Mouse (Mus musculus): ENCODE measurements around the gene Rnf41. TPM values are rescaled to one million over a fixed set of nuclear protein-coding genes. Genes with fewer than 3 reads are reported as not detected.

Gene Rnf41
- polyA plus RNA-seq, 1 experiment from 2014 or later = 44.2 TPM

DNA sequence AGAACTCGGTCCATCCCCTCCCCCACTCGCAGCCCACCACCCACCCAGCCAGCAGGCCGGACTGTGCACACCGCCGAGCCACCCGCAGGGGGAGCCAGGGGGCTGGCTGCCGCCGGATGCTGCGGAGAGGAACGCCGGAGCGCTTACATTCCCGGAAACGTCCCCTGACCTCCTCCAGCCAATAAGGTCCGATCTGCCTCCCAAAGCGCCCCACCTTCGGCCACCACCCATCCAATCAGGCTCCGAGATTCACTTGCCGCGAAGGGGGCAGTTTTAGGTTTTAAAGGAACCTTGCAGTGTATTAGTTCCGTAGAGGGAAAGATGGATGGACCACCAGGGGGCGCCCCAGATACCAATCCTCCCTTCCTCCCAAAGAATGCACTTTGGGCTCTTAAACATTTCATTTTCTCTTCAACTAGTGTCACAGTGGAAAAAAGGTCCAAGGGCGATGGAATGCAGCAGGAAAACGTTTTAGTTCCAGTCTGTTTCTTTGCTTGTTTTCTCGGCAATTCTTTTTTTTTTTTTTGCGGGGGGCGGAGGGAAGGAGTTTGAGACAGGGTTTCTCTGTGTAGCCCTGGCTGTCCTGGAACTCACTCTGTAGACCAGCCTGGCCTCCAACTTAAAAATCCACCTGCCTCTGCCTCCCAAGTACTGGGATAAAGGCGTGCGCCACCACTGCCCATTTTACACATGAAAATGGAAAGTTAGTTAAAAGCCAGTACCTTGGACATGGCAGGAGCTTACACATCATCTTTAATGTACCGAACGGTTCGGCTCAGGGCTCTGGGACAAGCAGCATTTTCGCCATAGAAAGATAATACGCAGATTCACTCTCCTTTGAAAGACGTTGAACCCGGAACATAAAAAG is 1.5 kb upstream of the Rnf41 start:
- H3K9me3 ChIP-seq (ENCODE audit: control insufficient read depth, low read length) = no peaks in the 10 kb centered on the region
- DNase-seq (ENCODE audit: low spot score) (peak; percentile 96), ATAC-seq (ENCODE audit: low FRiP score) (peak; percentile 91)
- peaks cover 8% of the 10 kb centered on the region; the same call in 1 of the 2 replicates for H3K36me3 ChIP-seq (ENCODE audit: control insufficient read depth, insufficient read depth, low read length)
- H3K4me2 ChIP-seq (replicated peaks; ENCODE audit: low read depth, low read length) = peak overlapping the region; percentile 85
- peak overlapping the region; percentile 68 for H3K4me3 ChIP-seq (ENCODE audit: low read depth, low read length)
- WGBS = 6% methylated on average over 36 of the region's 36 CpGs
- peak overlapping the region; percentile 73 for H3K27ac ChIP-seq (ENCODE audit: low read depth, low read length)
- no peaks in the 10 kb centered on the region for H3K27me3 ChIP-seq (ENCODE audit: control insufficient read depth, insufficient read depth, low read length)
- peaks cover 14% of the 10 kb centered on the region for H3K4me1 ChIP-seq (replicated peaks; ENCODE audit: control insufficient read depth, insufficient read depth, low read length)
- peak overlapping the region; percentile 88 for H3K9ac ChIP-seq (ENCODE audit: low read depth, low read length)

DNA sequence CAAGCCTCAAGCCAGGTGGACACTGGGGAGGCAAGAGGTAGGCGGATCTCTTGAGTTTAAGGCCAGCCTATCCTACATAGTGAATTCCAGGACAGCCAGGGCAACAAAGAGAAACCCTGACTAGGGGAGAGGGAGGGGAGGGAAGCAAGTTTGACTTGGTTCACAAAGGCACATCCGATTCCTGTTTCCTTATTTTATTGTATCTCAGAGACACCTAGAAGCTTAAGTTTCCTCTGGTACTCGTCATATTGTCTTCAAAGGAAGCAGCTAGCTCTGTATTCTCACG is 954 bp upstream of the Rnf41 start:
- Histone ChIP-seq H3K9me3 (ENCODE audit: control insufficient read depth, low read length) (no peaks in the 10 kb centered on the region), H3K27me3 (ENCODE audit: control insufficient read depth, insufficient read depth, low read length) (no peaks in the 10 kb centered on the region), H3K9ac (ENCODE audit: low read depth, low read length) (0 out of 2 replicates have a peak overlapping the region, but pooled peaks have one; percentile 3), H3K4me1 (replicated peaks; ENCODE audit: control insufficient read depth, insufficient read depth, low read length) (peaks cover 14% of the 10 kb centered on the region), H3K4me2 (replicated peaks; ENCODE audit: low read depth, low read length) (peak overlapping the region; percentile 33), H3K4me3 (ENCODE audit: low read depth, low read length) (peak overlapping the region; percentile 68), H3K27ac (ENCODE audit: low read depth, low read length) (no peak overlapping the region), H3K36me3 (ENCODE audit: control insufficient read depth, insufficient read depth, low read length) (peaks cover 8% of the 10 kb centered on the region; the same call in 1 of the 2 replicates)
- DNase-seq (ENCODE audit: low spot score) (no peak), ATAC-seq (ENCODE audit: low FRiP score) (no peak)
- 24% methylated on average over 4 of the region's 4 CpGs for WGBS

DNA sequence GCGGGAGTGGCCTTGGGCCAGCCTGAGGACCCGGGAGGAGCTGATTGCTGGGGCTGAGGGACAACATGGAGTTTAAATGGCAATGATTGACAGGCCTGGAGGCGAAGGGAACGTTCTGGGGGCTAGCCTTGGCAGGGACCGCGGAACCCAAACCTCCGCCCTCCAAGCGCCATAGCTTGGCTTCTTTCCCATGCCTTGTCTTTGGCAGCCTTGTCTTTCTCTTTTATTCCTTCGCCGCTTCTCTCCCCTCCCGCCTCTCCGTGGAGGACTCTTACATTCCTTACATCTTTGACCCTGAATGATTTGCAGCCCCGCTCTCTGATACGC is 561 bp downstream of the Rnf41 start:
- Histone ChIP-seq H3K27me3 (ENCODE audit: control insufficient read depth, insufficient read depth, low read length) (no peaks in the 10 kb centered on the region), H3K36me3 (ENCODE audit: control insufficient read depth, insufficient read depth, low read length) (peaks cover 8% of the 10 kb centered on the region; the same call in 1 of the 2 replicates), H3K9me3 (ENCODE audit: control insufficient read depth, low read length) (no peaks in the 10 kb centered on the region), H3K27ac (ENCODE audit: low read depth, low read length) (peak overlapping the region; percentile 76), H3K4me3 (ENCODE audit: low read depth, low read length) (peak overlapping the region; percentile 60), H3K4me2 (replicated peaks; ENCODE audit: low read depth, low read length) (peak overlapping the region; percentile 89), H3K9ac (ENCODE audit: low read depth, low read length) (peak overlapping the region; percentile 68), H3K4me1 (replicated peaks; ENCODE audit: control insufficient read depth, insufficient read depth, low read length) (peaks cover 14% of the 10 kb centered on the region)
- WGBS = under 1% methylated on average over 14 of the region's 14 CpGs
- DNase-seq (ENCODE audit: low spot score) (no peak), ATAC-seq (ENCODE audit: low FRiP score) (no peak)

DNA sequence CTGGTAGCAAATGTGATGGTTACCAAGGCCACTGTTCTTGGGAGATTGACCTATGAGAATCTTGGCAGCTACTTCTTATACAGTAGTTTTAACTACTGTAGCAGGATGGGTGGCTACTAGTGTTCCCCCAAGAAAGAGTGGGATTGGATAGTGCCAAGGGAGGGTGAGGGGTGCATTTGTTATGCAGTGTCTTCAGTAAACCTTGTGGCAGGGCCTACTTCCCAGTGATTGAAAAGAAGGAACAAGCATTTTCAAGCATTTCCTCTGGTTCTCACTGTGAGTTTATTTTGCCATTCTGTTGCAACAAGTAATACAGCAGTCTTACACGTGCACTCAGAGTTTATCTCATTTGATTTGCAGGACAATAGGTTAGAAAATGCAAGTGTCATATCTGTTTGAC is 1.1 kb downstream of the Rnf41 start:
- Histone ChIP-seq H3K4me1 (replicated peaks; ENCODE audit: control insufficient read depth, insufficient read depth, low read length) (peaks cover 14% of the 10 kb centered on the region), H3K27me3 (ENCODE audit: control insufficient read depth, insufficient read depth, low read length) (no peaks in the 10 kb centered on the region), H3K27ac (ENCODE audit: low read depth, low read length) (peak overlapping the region; percentile 76; the same call in 1 of the 2 replicates), H3K4me3 (ENCODE audit: low read depth, low read length) (peak overlapping the region; percentile 60), H3K9me3 (ENCODE audit: control insufficient read depth, low read length) (no peaks in the 10 kb centered on the region), H3K36me3 (ENCODE audit: control insufficient read depth, insufficient read depth, low read length) (peaks cover 8% of the 10 kb centered on the region; the same call in 1 of the 2 replicates), H3K9ac (ENCODE audit: low read depth, low read length) (peak overlapping the region; percentile 68; the same call in 1 of the 2 replicates), H3K4me2 (replicated peaks; ENCODE audit: low read depth, low read length) (peak overlapping the region; percentile 89)
- 80% methylated on average over 1 of the region's 1 CpGs for WGBS
- ATAC-seq (ENCODE audit: low FRiP score) (no peak), DNase-seq (ENCODE audit: low spot score) (no peak)

DNA sequence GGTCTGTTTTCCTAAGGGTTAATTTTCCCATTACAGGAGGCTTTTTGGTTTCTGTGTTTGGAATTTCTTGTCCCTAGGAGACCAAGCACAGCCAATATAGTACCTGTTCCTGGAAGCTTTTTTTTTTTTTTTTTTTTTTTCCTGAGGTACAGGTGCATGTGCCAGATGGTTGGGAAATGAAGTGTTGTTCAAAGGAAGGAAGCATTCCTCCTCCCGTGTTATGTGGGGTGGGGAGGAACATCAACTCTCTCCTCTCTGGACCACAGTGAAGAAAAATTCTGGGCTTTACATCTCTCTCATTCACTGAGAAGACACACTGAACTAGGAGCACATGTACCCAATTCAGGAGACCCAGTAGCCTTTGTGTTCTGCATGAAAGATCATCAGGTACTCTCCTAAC is 1.6 kb downstream of the Rnf41 start:
- Histone ChIP-seq H3K4me3 (ENCODE audit: low read depth, low read length) (no peak overlapping the region), H3K36me3 (ENCODE audit: control insufficient read depth, insufficient read depth, low read length) (peaks cover 4% of the 10 kb centered on the region; the same call in 1 of the 2 replicates)

DNA sequence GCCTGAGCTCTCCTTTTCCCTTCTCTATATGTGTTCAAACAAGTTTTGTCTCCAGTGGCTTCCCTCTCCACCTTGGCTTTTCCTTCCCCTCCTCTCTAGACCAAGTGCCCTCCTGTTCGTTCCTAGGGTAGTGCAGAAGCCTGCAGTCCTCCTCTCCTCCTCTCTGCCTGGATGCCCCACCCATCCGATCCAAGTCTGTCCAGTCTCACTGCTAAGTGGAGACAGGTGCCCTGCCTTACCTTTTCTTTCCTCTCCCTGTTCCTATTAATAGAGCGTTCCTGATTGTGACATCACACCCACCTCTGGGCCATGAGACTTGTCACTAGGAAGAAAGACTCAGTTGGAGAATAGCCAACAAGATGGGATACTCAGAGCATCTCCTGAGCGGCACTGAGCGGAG is 3.4 kb downstream of the Rnf41 start:
- peaks cover 7% of the 10 kb centered on the region for H3K4me1 ChIP-seq (replicated peaks; ENCODE audit: control insufficient read depth, insufficient read depth, low read length)
- H3K27me3 ChIP-seq (ENCODE audit: control insufficient read depth, insufficient read depth, low read length) = no peaks in the 10 kb centered on the region
- no peak overlapping the region for H3K27ac ChIP-seq (ENCODE audit: low read depth, low read length)
- H3K4me3 ChIP-seq (ENCODE audit: low read depth, low read length) = no peak overlapping the region
- H3K36me3 ChIP-seq (ENCODE audit: control insufficient read depth, insufficient read depth, low read length) = 0 out of 2 replicates have a peak, but pooled peaks cover 4% of the 10 kb centered on the region
- WGBS = 90% methylated on average over 5 of the region's 5 CpGs
- no peak for DNase-seq (ENCODE audit: low spot score)
- no peak overlapping the region for H3K4me2 ChIP-seq (replicated peaks; ENCODE audit: low read depth, low read length)
- no peak overlapping the region for H3K9ac ChIP-seq (ENCODE audit: low read depth, low read length)
- ATAC-seq (ENCODE audit: low FRiP score) = no peak
- H3K9me3 ChIP-seq (ENCODE audit: control insufficient read depth, low read length) = no peaks in the 10 kb centered on the region

More for the DNA sequence above, 1.6 kb downstream of the Rnf41 start:
- Histone ChIP-seq H3K9ac (ENCODE audit: low read depth, low read length) (no peak overlapping the region), H3K27ac (ENCODE audit: low read depth, low read length) (no peak overlapping the region), H3K27me3 (ENCODE audit: control insufficient read depth, insufficient read depth, low read length) (no peaks in the 10 kb centered on the region), H3K9me3 (ENCODE audit: control insufficient read depth, low read length) (no peaks in the 10 kb centered on the region), H3K4me1 (replicated peaks; ENCODE audit: control insufficient read depth, insufficient read depth, low read length) (peaks cover 14% of the 10 kb centered on the region), H3K4me2 (replicated peaks; ENCODE audit: low read depth, low read length) (no peak overlapping the region)
- no peak for DNase-seq (ENCODE audit: low spot score)
- no peak for ATAC-seq (ENCODE audit: low FRiP score)
- WGBS = 74% methylated on average over 1 of the region's 1 CpGs

DNA sequence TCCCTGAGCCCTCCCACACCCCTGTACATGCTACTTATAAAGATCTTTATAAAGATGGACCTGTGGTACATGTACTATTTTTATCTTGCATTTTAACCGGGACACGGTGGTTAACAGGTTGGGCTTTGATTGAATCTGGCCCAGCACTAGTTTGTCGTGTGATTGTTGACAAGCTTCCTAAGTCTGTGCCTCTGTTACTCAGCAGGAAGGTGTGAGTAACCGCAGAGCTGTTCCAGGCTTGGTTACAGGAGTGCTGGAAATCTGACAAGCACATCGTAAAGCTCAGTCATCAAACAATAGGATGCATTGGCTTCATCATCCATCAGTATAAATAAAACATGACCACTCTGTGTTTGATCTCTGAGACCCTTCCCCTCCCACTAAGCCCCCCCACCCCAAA is 11.0 kb downstream of the Rnf41 start:
- no peak overlapping the region for H3K4me2 ChIP-seq (replicated peaks; ENCODE audit: low read depth, low read length)
- no peak for ATAC-seq (ENCODE audit: low FRiP score)
- no peak overlapping the region for H3K27ac ChIP-seq (ENCODE audit: low read depth, low read length)
- H3K36me3 ChIP-seq (ENCODE audit: control insufficient read depth, insufficient read depth, low read length) = no peaks in the 10 kb centered on the region
- WGBS = 85% methylated on average over 5 of the region's 5 CpGs
- no peak overlapping the region for H3K9ac ChIP-seq (ENCODE audit: low read depth, low read length)
- no peak overlapping the region for H3K4me3 ChIP-seq (ENCODE audit: low read depth, low read length)
- H3K9me3 ChIP-seq (ENCODE audit: control insufficient read depth, low read length) = no peaks in the 10 kb centered on the region
- H3K4me1 ChIP-seq (replicated peaks; ENCODE audit: control insufficient read depth, insufficient read depth, low read length) = no peaks in the 10 kb centered on the region
- no peak for DNase-seq (ENCODE audit: low spot score)
- no peaks in the 10 kb centered on the region for H3K27me3 ChIP-seq (ENCODE audit: control insufficient read depth, insufficient read depth, low read length)

DNA sequence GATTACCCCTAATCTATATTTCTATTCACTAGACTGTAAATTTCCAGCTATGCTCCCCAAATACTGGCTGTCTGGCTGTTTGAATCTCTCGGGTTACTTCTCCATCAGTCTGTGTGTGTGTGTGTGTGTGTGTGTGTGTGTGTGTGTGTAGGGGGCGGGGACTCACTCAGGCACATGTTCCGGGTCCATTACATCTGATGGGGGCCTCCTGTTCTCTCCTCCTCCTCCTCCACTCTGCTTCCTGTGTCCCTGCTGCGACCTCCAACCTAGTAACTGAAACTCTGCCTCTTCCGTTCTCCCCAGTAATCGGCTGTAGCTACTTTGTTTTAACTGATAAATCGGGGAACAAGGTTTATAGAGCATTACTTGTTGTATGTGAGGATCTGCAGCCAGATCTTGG is 13.1 kb downstream of the Rnf41 start:
- no peaks in the 10 kb centered on the region for H3K36me3 ChIP-seq (ENCODE audit: control insufficient read depth, insufficient read depth, low read length)
- no peak overlapping the region for H3K4me3 ChIP-seq (ENCODE audit: low read depth, low read length)
- no peaks in the 10 kb centered on the region for H3K9me3 ChIP-seq (ENCODE audit: control insufficient read depth, low read length)
- 74% methylated on average over 7 of the region's 7 CpGs for WGBS
- no peak overlapping the region for H3K4me2 ChIP-seq (replicated peaks; ENCODE audit: low read depth, low read length)
- ATAC-seq (ENCODE audit: low FRiP score) (no peak), DNase-seq (ENCODE audit: low spot score) (no peak)
- H3K9ac ChIP-seq (ENCODE audit: low read depth, low read length) = no peak overlapping the region
- no peaks in the 10 kb centered on the region for H3K4me1 ChIP-seq (replicated peaks; ENCODE audit: control insufficient read depth, insufficient read depth, low read length)
- no peak overlapping the region for H3K27ac ChIP-seq (ENCODE audit: low read depth, low read length)
- H3K27me3 ChIP-seq (ENCODE audit: control insufficient read depth, insufficient read depth, low read length) = no peaks in the 10 kb centered on the region

DNA sequence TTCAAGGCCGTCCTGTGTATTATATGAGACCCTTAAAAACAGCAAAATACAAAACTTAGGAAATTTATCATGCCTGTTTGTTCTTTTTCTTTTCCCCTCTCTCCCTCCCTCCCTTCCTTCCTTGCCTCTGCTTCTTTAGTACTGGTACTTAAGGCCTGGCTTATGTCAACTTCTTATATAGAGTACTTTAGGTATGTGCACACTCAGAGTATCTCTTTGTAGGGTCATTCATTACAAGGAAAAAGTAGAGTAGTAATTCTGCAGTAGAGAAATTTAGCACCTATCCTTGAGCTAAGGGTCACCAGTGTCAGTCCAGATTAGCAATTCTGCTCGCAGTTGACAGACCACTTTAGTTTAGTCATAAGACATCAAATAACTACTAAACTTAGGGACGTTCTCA is 13.8 kb downstream of the Rnf41 start:
- DNase-seq (ENCODE audit: low spot score) (no peak), ATAC-seq (ENCODE audit: low FRiP score) (no peak)
- H3K27ac ChIP-seq (ENCODE audit: low read depth, low read length) = no peak overlapping the region
- H3K4me3 ChIP-seq (ENCODE audit: low read depth, low read length) = no peak overlapping the region
- no peaks in the 10 kb centered on the region for H3K27me3 ChIP-seq (ENCODE audit: control insufficient read depth, insufficient read depth, low read length)
- no peaks in the 10 kb centered on the region for H3K9me3 ChIP-seq (ENCODE audit: control insufficient read depth, low read length)
- no peaks in the 10 kb centered on the region for H3K36me3 ChIP-seq (ENCODE audit: control insufficient read depth, insufficient read depth, low read length)
- WGBS = 93% methylated on average over 3 of the region's 3 CpGs
- H3K9ac ChIP-seq (ENCODE audit: low read depth, low read length) = no peak overlapping the region
- no peaks in the 10 kb centered on the region for H3K4me1 ChIP-seq (replicated peaks; ENCODE audit: control insufficient read depth, insufficient read depth, low read length)
- H3K4me2 ChIP-seq (replicated peaks; ENCODE audit: low read depth, low read length) = no peak overlapping the region

All from hindbrain, embryonic 11.5 days (tissue).